ENCODE assay signal across 9 mouse cellular contexts in genomic region chr3:99253497-99254451, GRCm38 (mm10). TPM values are rescaled to one million over a fixed set of nuclear protein-coding genes. Genes with fewer than 3 reads are reported as not detected.
DNase-seq lines count a peak whose midpoint lies in the region; ATAC-seq and TF ChIP-seq lines count a peak whose summit lies in the region.
"Had no signal": no experiment of that assay in that cellular context is flagged by ENCODE, and none has a peak within 500 bp of the region (broad histone marks: within the 10 kb centered on the region; RNA-seq: fewer than 3 reads in every experiment).

No protein-coding gene starts in this region.

- DNase-seq in heart, adult 11 months, result peak; percentile 90
- no peak for DNase-seq in heart, adult 8-10 months (ENCODE audit: low spot score)
- DNase-seq in MEL-GATA-1-ER (ENCODE audit: extremely low read depth, low read depth), result peak; percentile 81
- no peak for DNase-seq in lung, postnatal 0 days (ENCODE audit: low spot score)
- no peak for DNase-seq in T-cell, adult 2 months (ENCODE audit: low spot score)

- no peaks in the 10 kb centered on the region for H3K36me3 ChIP-seq in forebrain, embryonic 13.5 days (ENCODE audit: poor library complexity, severe bottlenecking)
- no peaks in the 10 kb centered on the region for H3K36me3 ChIP-seq in hindbrain, embryonic 15.5 days
- no peaks in the 10 kb centered on the region for H3K36me3 ChIP-seq in lung, postnatal 0 days (ENCODE audit: insufficient read depth, low read length)
- no peaks in the 10 kb centered on the region for H3K36me3 ChIP-seq in stomach, embryonic 15.5 days
- H3K36me3 ChIP-seq: G1E had no signal

- peak overlapping the region; percentile 37 for H3K4me3 ChIP-seq in forebrain, embryonic 13.5 days
- H3K4me3 ChIP-seq in hindbrain, embryonic 15.5 days, result peak overlapping the region; percentile 26
- H3K4me3 ChIP-seq in lung, postnatal 0 days (ENCODE audit: low read depth, low read length), result peak overlapping the region; percentile 47
- H3K4me3 ChIP-seq in stomach, embryonic 15.5 days (replicated peaks), result peak overlapping the region; percentile 45

- peaks cover 100% of the 10 kb centered on the region for H3K27me3 ChIP-seq in forebrain, embryonic 13.5 days
- peaks cover 83% of the 10 kb centered on the region for H3K27me3 ChIP-seq in hindbrain, embryonic 15.5 days
- peaks cover 88% of the 10 kb centered on the region for H3K27me3 ChIP-seq in lung, postnatal 0 days (replicated peaks; ENCODE audit: insufficient read depth, low read length)
- peaks cover 95% of the 10 kb centered on the region for H3K27me3 ChIP-seq in stomach, embryonic 15.5 days (replicated peaks)

- H3K27ac ChIP-seq in forebrain, embryonic 13.5 days, result no peak overlapping the region
- no peak overlapping the region for H3K27ac ChIP-seq in hindbrain, embryonic 15.5 days (replicated peaks)
- H3K27ac ChIP-seq in lung, postnatal 0 days (ENCODE audit: low read length), result no peak overlapping the region
- no peak overlapping the region for H3K27ac ChIP-seq in stomach, embryonic 15.5 days

- no peak for TF ChIP-seq CTCF in lung, postnatal 0 days (IDR thresholded peaks at IDR 0.05)

- under 1% methylated on average over 64 of the region's 73 CpGs for WGBS in forebrain, embryonic 13.5 days
- under 1% methylated on average over 72 of the region's 73 CpGs for WGBS in hindbrain, embryonic 15.5 days
- WGBS in lung, postnatal 0 days, result 3% methylated on average over 70 of the region's 73 CpGs
- WGBS in stomach, embryonic 15.5 days, result under 1% methylated on average over 72 of the region's 73 CpGs

- TF ChIP-seq EP300 in lung, postnatal 0 days (IDR thresholded peaks at IDR 0.05), result no peak

- peaks cover 10% of the 10 kb centered on the region for H3K4me1 ChIP-seq in forebrain, embryonic 13.5 days
- peaks cover 8% of the 10 kb centered on the region for H3K4me1 ChIP-seq in hindbrain, embryonic 15.5 days (replicated peaks)
- no peaks in the 10 kb centered on the region for H3K4me1 ChIP-seq in lung, postnatal 0 days (ENCODE audit: insufficient read depth, low read depth, low read length)
- H3K4me1 ChIP-seq in stomach, embryonic 15.5 days, result peaks cover 13% of the 10 kb centered on the region

- peak overlapping the region; percentile 59 for H3K4me2 ChIP-seq in forebrain, embryonic 13.5 days
- H3K4me2 ChIP-seq in hindbrain, embryonic 15.5 days, result peak overlapping the region; percentile 54
- peak overlapping the region; percentile 83 for H3K4me2 ChIP-seq in lung, postnatal 0 days (replicated peaks; ENCODE audit: low read depth, low read length)
- H3K4me2 ChIP-seq in stomach, embryonic 15.5 days, result peak overlapping the region; percentile 78

- peak overlapping the region; percentile 53; the same call in 1 of the 2 replicates for H3K9ac ChIP-seq in forebrain, embryonic 13.5 days
- H3K9ac ChIP-seq in hindbrain, embryonic 15.5 days, result no peak overlapping the region
- no peak overlapping the region for H3K9ac ChIP-seq in lung, postnatal 0 days (replicated peaks; ENCODE audit: low read depth)
- H3K9ac ChIP-seq in stomach, embryonic 15.5 days, result no peak overlapping the region

- H3K9me3 ChIP-seq in forebrain, embryonic 13.5 days (replicated peaks), result no peaks in the 10 kb centered on the region
- H3K9me3 ChIP-seq in hindbrain, embryonic 15.5 days, result no peaks in the 10 kb centered on the region
- no peaks in the 10 kb centered on the region for H3K9me3 ChIP-seq in lung, postnatal 0 days (ENCODE audit: low read length)
- no peaks in the 10 kb centered on the region for H3K9me3 ChIP-seq in stomach, embryonic 15.5 days

- ATAC-seq in forebrain, embryonic 13.5 days, result peak; percentile 64
- peak; percentile 65 for ATAC-seq in hindbrain, embryonic 15.5 days (ENCODE audit: low FRiP score, low read depth)
- ATAC-seq in lung, postnatal 0 days, result peak; percentile 49
- ATAC-seq in stomach, embryonic 15.5 days (ENCODE audit: insufficient read depth, low FRiP score, low read depth), result no peak

RNA-seq across cellular contexts. Expression of gene Tbx15, which starts 13.6 kb away (rescaled TPM):
- under 1 TPM; 0.88 to 0.98 (median 0.93) TPM for total RNA-seq in heart, adult 8-10 months (2022)
- polyA plus RNA-seq in forebrain, embryonic 13.5 days (2015; fragmentation: Nextera tagmentation; extraction: Ambion mirVana), result 0.28 and 0.43 TPM in 2 replicates
- polyA plus RNA-seq in hindbrain, embryonic 15.5 days (2015; fragmentation: Nextera tagmentation; extraction: Ambion mirVana), result 0.72 and 0.89 TPM in 2 replicates
- polyA plus RNA-seq in lung, postnatal 0 days (2015; fragmentation: Nextera tagmentation; extraction: Ambion mirVana), result 0.04 TPM in 1 of 2 replicates, not detected in the other
- 0.12 and 0.33 TPM in 2 replicates for polyA plus RNA-seq in stomach, embryonic 15.5 days (2015; fragmentation: Nextera tagmentation; extraction: Ambion mirVana)
- polyA plus RNA-seq: G1E had no signal

Comparison
In these comparisons a context has a peak if more than half of its experiments do, and no peak if none do; other contexts are left out.
1. DNase-seq: peak in heart, adult 11 months (single experiment) and MEL-GATA-1-ER (single experiment); none in heart, adult 8-10 months (single experiment), lung, postnatal 0 days (single experiment) and T-cell, adult 2 months (single experiment).
2. Peak in every context shown above with its lines, with median percentiles within 50 percentile points of each other: H3K4me2 ChIP-seq and H3K4me3 ChIP-seq.